Mouse (Mus musculus) midbrain, embryonic 11.5 days (tissue): ENCODE measurements around the gene Ccp110. TPM values are rescaled to one million over a fixed set of nuclear protein-coding genes. Genes with fewer than 3 reads are reported as not detected.

Experiments
- ATAC-seq: fragments of 200-750 bp; cut with Nextera tagmentation; 2 replicates; pipeline ENCODE4 v1.8.0; 2017; ENCODE audit warnings: moderate TSS enrichment, moderate library complexity; ENCODE audit not compliant: low FRiP score
- DNase-seq: peaks from one replicate; pipeline ENCODE4 v3.0.0; 2015; ENCODE audit warnings: low spot score; ENCODE audit errors: missing footprints
- H3K27ac ChIP-seq: fragments of 300-500 bp; sonication (generic); 2 replicates; pipeline ENCODE4 v1.5.1; 2014; ENCODE audit warnings: low read depth, low read length
- H3K27me3 ChIP-seq: fragments of 300-500 bp; sonication (generic); 2 replicates; pipeline ENCODE4 v1.6.1; 2014; ENCODE audit warnings: mild to moderate bottlenecking, low read length, moderate library complexity, mixed read lengths; ENCODE audit not compliant: control insufficient read depth, insufficient read depth
- H3K36me3 ChIP-seq: fragments of 300-500 bp; sonication (generic); 2 replicates; pipeline ENCODE4 v1.6.1; 2014; ENCODE audit warnings: mild to moderate bottlenecking, low read length, moderate library complexity, mixed read lengths; ENCODE audit not compliant: control insufficient read depth, insufficient read depth
- H3K4me1 ChIP-seq: fragments of 300-500 bp; sonication (generic); 2 replicates; pipeline ENCODE4 v1.6.1; 2014; ENCODE audit warnings: low read length; ENCODE audit not compliant: control insufficient read depth, insufficient read depth
- H3K4me2 ChIP-seq: fragments of 300-500 bp; sonication (generic); 2 replicates; pipeline ENCODE4 v1.6.1; 2014; ENCODE audit warnings: mild to moderate bottlenecking, moderate library complexity
- H3K4me3 ChIP-seq: fragments of 300-500 bp; sonication (generic); 2 replicates; pipeline ENCODE4 v1.5.1; 2014; ENCODE audit warnings: low read depth, low read length
- H3K9ac ChIP-seq: fragments of 300-500 bp; sonication (generic); 2 replicates; pipeline ENCODE4 v1.6.1; 2014; ENCODE audit warnings: low read length
- H3K9me3 ChIP-seq: fragments of 300-500 bp; sonication (generic); 2 replicates; pipeline ENCODE4 v1.6.1; 2016; ENCODE audit warnings: low read length; ENCODE audit not compliant: control insufficient read depth
- WGBS: fragments of 180-500 bp; shearing (Covaris S2); extraction: QIAGEN DNeasy Blood & Tissue Kit; methylation state at CpG from one replicate; pipeline ENCODE4 v1.1.7; 2014; 5-methylcytosine and 5-hydroxymethylcytosine counted together
- polyA plus RNA-seq: library from polyadenylated mRNA; unstranded; fragments of >200 nt; fragmentation: Nextera tagmentation; extraction: Ambion mirVana; gene quantifications from 2 replicates; pipeline ENCODE4 v1.2.1, GENCODE M21; 2014

The Ccp110 gene
- polyA plus RNA-seq, 1 experiment from 2014 or later, result 24.0 TPM

- no peak for DNase-seq
- ATAC-seq, result no peak
- 52% methylated on average over 1 of the region's 1 CpGs for WGBS
- Histone ChIP-seq H3K27ac (no peak overlapping the region), H3K4me3 (no peak overlapping the region), H3K27me3 (no peaks in the 10 kb centered on the region), H3K4me2 (no peak overlapping the region), H3K9ac (no peak overlapping the region), H3K36me3 (no peaks in the 10 kb centered on the region), H3K4me1 (no peaks in the 10 kb centered on the region), H3K9me3 (no peaks in the 10 kb centered on the region)
Observed at GRCm38 (mm10) chr7:118769655-118770054, 57.3 kb downstream of the Ccp110 start.

GRCm38 (mm10) chr7:118773027-118773426 lies 60.7 kb downstream of the Ccp110 start:
- no peaks in the 10 kb centered on the region for H3K9me3 ChIP-seq
- H3K9ac ChIP-seq, result no peak overlapping the region
- H3K36me3 ChIP-seq, result no peaks in the 10 kb centered on the region; the same call in 1 of the 2 replicates
- ATAC-seq, result no peak
- no peak overlapping the region for H3K27ac ChIP-seq
- no peaks in the 10 kb centered on the region for H3K4me1 ChIP-seq
- H3K27me3 ChIP-seq, result no peaks in the 10 kb centered on the region
- no peak for DNase-seq
- 90% methylated on average over 12 of the region's 12 CpGs for WGBS
- no peak overlapping the region for H3K4me3 ChIP-seq
- no peak overlapping the region for H3K4me2 ChIP-seq

DNA sequence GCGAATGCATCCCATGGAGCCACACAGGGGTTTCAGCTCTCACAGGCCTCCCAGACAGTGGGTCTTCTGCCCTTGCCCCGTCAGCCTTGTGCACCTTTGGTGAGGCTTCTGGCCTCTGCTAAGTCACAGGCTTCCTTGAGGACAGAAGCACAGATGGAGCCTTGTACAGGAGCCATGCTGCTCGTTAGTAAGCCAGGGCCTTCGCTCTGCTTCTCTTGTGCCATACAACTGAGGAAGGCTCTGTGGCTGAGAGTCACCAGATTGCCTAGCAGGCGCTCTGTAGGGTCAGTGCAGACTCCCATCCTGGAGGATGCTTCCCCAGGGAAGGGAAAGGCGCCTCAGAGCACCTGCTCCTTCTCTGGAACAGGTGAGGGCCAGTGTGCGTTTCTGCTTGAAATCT lies 63.6 kb downstream of the Ccp110 start:
- 83% methylated on average over 7 of the region's 7 CpGs for WGBS
- Histone ChIP-seq H3K4me1 (no peaks in the 10 kb centered on the region), H3K9ac (no peak overlapping the region), H3K4me3 (no peak overlapping the region), H3K27ac (no peak overlapping the region), H3K9me3 (no peaks in the 10 kb centered on the region), H3K36me3 (no peaks in the 10 kb centered on the region; the same call in 1 of the 2 replicates), H3K4me2 (no peak overlapping the region), H3K27me3 (no peaks in the 10 kb centered on the region)
- peak; percentile 75 for DNase-seq
- ATAC-seq, result no peak

- H3K36me3 ChIP-seq, result no peaks in the 10 kb centered on the region; the same call in 1 of the 2 replicates
- H3K4me2 ChIP-seq, result no peak overlapping the region
- no peak for ATAC-seq
- no peaks in the 10 kb centered on the region for H3K4me1 ChIP-seq
- H3K9me3 ChIP-seq, result no peaks in the 10 kb centered on the region
- DNase-seq, result peak; percentile 59
- H3K27me3 ChIP-seq, result no peaks in the 10 kb centered on the region
- WGBS, result 88% methylated on average over 9 of the region's 9 CpGs
- H3K27ac ChIP-seq, result no peak overlapping the region
- no peak overlapping the region for H3K9ac ChIP-seq
- H3K4me3 ChIP-seq, result no peak overlapping the region
Observed at GRCm38 (mm10) chr7:118776491-118776890, 64.1 kb downstream of the Ccp110 start.

DNA sequence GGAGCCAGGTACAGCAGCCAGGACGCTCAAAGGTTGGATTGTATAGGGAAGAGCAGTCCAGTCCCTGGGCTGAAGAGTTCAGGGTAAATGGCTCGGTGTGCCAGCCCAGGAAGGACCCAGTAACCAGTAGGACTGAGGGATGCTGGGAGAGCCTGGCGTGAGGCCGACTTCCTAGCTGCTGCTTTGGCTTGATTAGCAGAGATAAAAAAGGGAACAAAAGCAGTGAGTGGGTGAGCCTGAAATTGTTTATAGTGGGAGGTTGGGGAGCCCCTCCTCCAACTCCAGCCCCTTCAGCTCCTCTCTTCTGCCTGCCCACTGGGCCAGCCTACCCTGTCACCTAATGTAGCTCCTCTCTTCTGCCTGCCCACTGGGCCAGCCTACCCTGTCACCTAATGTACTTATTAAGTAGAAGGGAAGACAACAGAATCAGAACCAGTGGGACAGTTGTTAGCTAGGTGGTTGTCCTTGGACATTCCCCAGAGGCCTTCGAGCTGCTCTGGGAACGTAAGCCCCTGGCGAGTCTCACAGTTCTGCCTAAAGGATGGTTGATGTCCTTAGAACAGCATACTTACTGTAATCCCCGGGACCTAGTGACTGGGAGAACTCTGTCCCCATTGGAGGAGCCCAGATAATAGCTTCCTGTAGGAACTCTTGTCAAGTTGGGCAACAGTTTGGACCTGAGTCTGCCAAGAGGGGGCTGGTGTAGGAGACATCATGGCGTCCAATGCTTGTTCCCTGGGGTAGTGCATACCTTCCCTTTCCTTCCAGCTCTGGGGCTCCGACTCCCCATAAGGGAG lies 65.4 kb downstream of the Ccp110 start:
- DNase-seq, result peak; percentile 79
- Histone ChIP-seq H3K27me3 (no peaks in the 10 kb centered on the region), H3K9ac (no peak overlapping the region), H3K4me3 (no peak overlapping the region), H3K4me1 (no peaks in the 10 kb centered on the region), H3K36me3 (no peaks in the 10 kb centered on the region; the same call in 1 of the 2 replicates), H3K27ac (no peak overlapping the region), H3K4me2 (no peak overlapping the region), H3K9me3 (no peaks in the 10 kb centered on the region)
- no peak for ATAC-seq
- WGBS, result 88% methylated on average over 10 of the region's 10 CpGs

GRCm38 (mm10) chr7:118778561-118778960 lies 66.2 kb downstream of the Ccp110 start:
- H3K4me1 ChIP-seq, result no peaks in the 10 kb centered on the region
- 67% methylated on average over 6 of the region's 6 CpGs for WGBS
- no peak overlapping the region for H3K27ac ChIP-seq
- no peak overlapping the region for H3K4me2 ChIP-seq
- H3K9ac ChIP-seq, result no peak overlapping the region
- no peaks in the 10 kb centered on the region for H3K9me3 ChIP-seq
- no peak overlapping the region for H3K4me3 ChIP-seq
- DNase-seq, result peak; percentile 82
- ATAC-seq, result no peak
- no peaks in the 10 kb centered on the region; the same call in 1 of the 2 replicates for H3K36me3 ChIP-seq
- H3K27me3 ChIP-seq, result no peaks in the 10 kb centered on the region

- no peaks in the 10 kb centered on the region for H3K27me3 ChIP-seq
- peaks cover under 1% of the 10 kb centered on the region; the same call in 1 of the 2 replicates for H3K4me1 ChIP-seq
- DNase-seq (peak; percentile 12), ATAC-seq (no peak)
- H3K4me2 ChIP-seq, result no peak overlapping the region
- no peak overlapping the region for H3K27ac ChIP-seq
- H3K36me3 ChIP-seq, result no peaks in the 10 kb centered on the region
- no peak overlapping the region for H3K9ac ChIP-seq
- 87% methylated on average over 11 of the region's 11 CpGs for WGBS
- no peak overlapping the region for H3K4me3 ChIP-seq
- H3K9me3 ChIP-seq, result no peaks in the 10 kb centered on the region
Observed at GRCm38 (mm10) chr7:118783305-118784001, 71.1 kb downstream of the Ccp110 start.

- no peak for ATAC-seq
Observed at GRCm38 (mm10) chr7:118786091-118786490, 73.7 kb downstream of the Ccp110 start.

More at GRCm38 (mm10) chr7:118786091-118786490, 73.7 kb downstream of the Ccp110 start:
- Histone ChIP-seq H3K36me3 (no peaks in the 10 kb centered on the region), H3K9ac (no peak overlapping the region), H3K27me3 (no peaks in the 10 kb centered on the region), H3K9me3 (no peaks in the 10 kb centered on the region), H3K4me2 (no peak overlapping the region), H3K4me1 (peaks cover 2% of the 10 kb centered on the region; the same call in 1 of the 2 replicates), H3K27ac (no peak overlapping the region), H3K4me3 (no peak overlapping the region)
- DNase-seq, result no peak
- WGBS, result 87% methylated on average over 6 of the region's 6 CpGs
